Mouse (Mus musculus): ENCODE measurements around the gene N4bp2l2.

N4bp2l2 gene

GRCm38 (mm10) chr5:150559519-150560103, 106.4 kb downstream of the N4bp2l2 start:
- DNase-seq = no peak

All from spleen, adult 18-20 months (tissue).